Mouse (Mus musculus) midbrain, embryonic 16.5 days (tissue): ENCODE data around the gene Slc29a2. TPM values are rescaled to one million over a fixed set of nuclear protein-coding genes. Genes with fewer than 3 reads are reported as not detected.

Source experiments
- polyA plus RNA-seq: library from polyadenylated mRNA; unstranded; fragments of >200 nt; fragmentation: Nextera tagmentation; extraction: Ambion mirVana; gene quantifications from 2 replicates; pipeline ENCODE4 v1.2.1, GENCODE M21; 2015

The Slc29a2 gene
- polyA plus RNA-seq, 1 experiment from 2014 or later = 16.0 TPM

Other genes with a start within 250 kb of the Slc29a2 start
- 78.8 and 87.2 TPM in 2 replicates for gene Rbm4, start 230.0 kb upstream of the Slc29a2 start, polyA plus RNA-seq
- 19.0 and 21.2 TPM in 2 replicates for gene Gm21992, start 212.2 kb upstream of the Slc29a2 start, polyA plus RNA-seq
- gene Rbm14, start 212.2 kb upstream of the Slc29a2 start, polyA plus RNA-seq = 60.3 and 67.8 TPM in 2 replicates
- 33.3 and 42.5 TPM in 2 replicates for gene Ccs, start 184.5 kb upstream of the Slc29a2 start, polyA plus RNA-seq
- 0.77 and 0.99 TPM in 2 replicates for gene Ccdc87, start 184.5 kb upstream of the Slc29a2 start, polyA plus RNA-seq
- gene Ctsf, start 168.7 kb upstream of the Slc29a2 start, polyA plus RNA-seq = 85.8 and 87.4 TPM in 2 replicates
- 1.9 and 2.4 TPM in 2 replicates for gene Actn3, start 146.0 kb upstream of the Slc29a2 start, polyA plus RNA-seq
- gene Zdhhc24, start 145.2 kb upstream of the Slc29a2 start, polyA plus RNA-seq = 22.7 and 26.1 TPM in 2 replicates
- 9.6 and 9.7 TPM in 2 replicates for gene Bbs1, start 117.2 kb upstream of the Slc29a2 start, polyA plus RNA-seq
- 108 and 109 TPM in 2 replicates for gene Dpp3, start 95.6 kb upstream of the Slc29a2 start, polyA plus RNA-seq
- gene Peli3, start 80.7 kb upstream of the Slc29a2 start, polyA plus RNA-seq = 11.3 and 17.0 TPM in 2 replicates
- 101 and 107 TPM in 2 replicates for gene Mrpl11, start 61.7 kb upstream of the Slc29a2 start, polyA plus RNA-seq
- 0.58 and 0.82 TPM in 2 replicates for gene Npas4, start 33.5 kb upstream of the Slc29a2 start, polyA plus RNA-seq
- 82.9 and 102 TPM in 2 replicates for gene B4gat1, start 15.0 kb downstream of the Slc29a2 start, polyA plus RNA-seq
- gene AC124502.3, start 15.0 kb downstream of the Slc29a2 start, polyA plus RNA-seq = 2.9 and 4.2 TPM in 2 replicates
- gene Brms1, start 17.5 kb downstream of the Slc29a2 start, polyA plus RNA-seq = 26.8 and 36.2 TPM in 2 replicates
- gene Rin1, start 26.6 kb downstream of the Slc29a2 start, polyA plus RNA-seq = 1.5 and 1.8 TPM in 2 replicates
- gene Cd248, start 44.2 kb downstream of the Slc29a2 start, polyA plus RNA-seq = 16.0 and 16.5 TPM in 2 replicates
- 22.7 and 31.9 TPM in 2 replicates for gene Tmem151a, start 61.7 kb downstream of the Slc29a2 start, polyA plus RNA-seq
- 39.8 and 46.6 TPM in 2 replicates for gene Yif1a, start 64.7 kb downstream of the Slc29a2 start, polyA plus RNA-seq
- gene Cnih2, start 74.7 kb downstream of the Slc29a2 start, polyA plus RNA-seq = 430 and 432 TPM in 2 replicates
- gene Rab1b, start 83.2 kb downstream of the Slc29a2 start, polyA plus RNA-seq = 201 and 206 TPM in 2 replicates
- gene Klc2, start 94.7 kb downstream of the Slc29a2 start, polyA plus RNA-seq = 71.4 and 76.5 TPM in 2 replicates
- gene Pacs1, start 249.3 kb downstream of the Slc29a2 start, polyA plus RNA-seq = 50.7 and 52.2 TPM in 2 replicates